Mouse (Mus musculus) mesoderm, embryonic 11.5 days (tissue): ENCODE results near the gene Aldh8a1.

Experiments
- DNase-seq: peaks from one replicate; pipeline ENCODE4 v3.0.0-alpha.2; 2012; ENCODE audit warnings: low read depth, low spot score

Gene Aldh8a1

GRCm38 (mm10) chr10:21376682-21377473, at the start of gene Aldh8a1:
Gene Aldh8a1, plus strand, starts transcription at chr10:21377291.
- DNase-seq: no peak

DNA sequence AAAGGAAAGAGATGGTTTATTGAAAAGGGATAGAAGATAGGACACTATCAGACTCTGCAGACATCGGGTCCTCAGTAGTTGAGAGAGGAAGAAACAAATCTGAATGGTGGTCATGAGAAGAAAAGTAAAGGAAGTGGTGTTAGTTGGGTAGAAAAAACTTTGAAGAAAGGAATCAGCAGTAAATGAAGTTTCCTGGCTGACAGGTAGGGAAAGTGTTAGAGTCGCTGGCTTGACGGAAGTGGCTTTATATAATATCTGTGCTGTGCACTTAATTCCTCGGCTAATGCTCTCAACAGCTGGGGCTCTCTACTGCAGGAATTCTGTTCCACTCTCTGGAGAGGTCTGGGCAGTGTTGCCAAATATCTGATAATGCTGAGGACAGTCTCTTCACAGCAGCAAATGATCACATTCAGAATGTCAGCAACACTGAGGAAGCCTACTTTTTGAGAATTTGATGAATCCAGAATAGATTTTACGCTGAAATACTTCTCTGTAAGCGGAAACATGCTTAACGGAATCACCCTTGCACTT, 49.4 kb upstream of the Aldh8a1 start:
- DNase-seq: no peak

GRCm38 (mm10) chr10:21334349-21335105, 42.6 kb upstream of the Aldh8a1 start:
- no peak for DNase-seq

DNA sequence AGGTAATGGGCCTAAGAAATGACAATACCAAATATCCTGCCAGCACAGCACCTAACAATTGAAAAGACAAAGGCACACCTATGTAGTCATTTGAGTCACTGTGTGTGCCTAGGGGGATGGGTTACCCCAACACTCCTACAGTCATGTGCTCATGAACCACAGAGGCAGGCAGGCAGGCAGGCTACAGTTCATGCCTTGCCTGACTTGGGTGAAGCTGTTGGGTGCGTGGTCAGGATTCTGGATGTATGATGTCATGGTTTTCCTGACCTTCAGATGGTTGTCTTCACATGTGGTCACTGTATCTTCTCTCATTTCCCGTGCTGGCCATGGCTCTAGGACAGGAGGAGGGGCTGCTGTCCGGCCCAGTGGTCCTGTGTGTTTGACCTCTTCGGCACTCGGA, 41.6 kb upstream of the Aldh8a1 start:
- DNase-seq: no peak

DNA sequence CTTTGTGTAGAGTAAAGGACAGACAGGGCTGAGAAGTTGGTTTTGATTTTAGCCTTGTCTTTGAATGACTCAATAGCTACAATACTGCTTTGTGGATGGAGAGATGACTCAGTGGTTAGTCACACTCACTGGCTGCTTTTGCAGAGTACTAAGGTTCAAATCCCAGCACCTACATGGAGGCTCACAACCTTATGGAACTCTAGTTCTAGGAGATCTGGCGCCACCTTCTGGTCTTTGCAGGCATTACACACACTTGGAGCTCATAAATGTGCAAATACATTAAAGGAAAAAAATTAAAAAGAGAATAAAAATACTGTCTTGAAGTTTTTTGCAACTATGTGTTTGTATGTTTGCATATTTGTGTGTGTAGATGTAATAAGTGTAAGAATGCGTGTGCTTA, 39.9 kb upstream of the Aldh8a1 start:
- peak; percentile 23 for DNase-seq

- DNase-seq: no peak
These were observed 35.4 kb upstream of the Aldh8a1 start for GRCm38 (mm10) chr10:21341706-21342105.

DNA sequence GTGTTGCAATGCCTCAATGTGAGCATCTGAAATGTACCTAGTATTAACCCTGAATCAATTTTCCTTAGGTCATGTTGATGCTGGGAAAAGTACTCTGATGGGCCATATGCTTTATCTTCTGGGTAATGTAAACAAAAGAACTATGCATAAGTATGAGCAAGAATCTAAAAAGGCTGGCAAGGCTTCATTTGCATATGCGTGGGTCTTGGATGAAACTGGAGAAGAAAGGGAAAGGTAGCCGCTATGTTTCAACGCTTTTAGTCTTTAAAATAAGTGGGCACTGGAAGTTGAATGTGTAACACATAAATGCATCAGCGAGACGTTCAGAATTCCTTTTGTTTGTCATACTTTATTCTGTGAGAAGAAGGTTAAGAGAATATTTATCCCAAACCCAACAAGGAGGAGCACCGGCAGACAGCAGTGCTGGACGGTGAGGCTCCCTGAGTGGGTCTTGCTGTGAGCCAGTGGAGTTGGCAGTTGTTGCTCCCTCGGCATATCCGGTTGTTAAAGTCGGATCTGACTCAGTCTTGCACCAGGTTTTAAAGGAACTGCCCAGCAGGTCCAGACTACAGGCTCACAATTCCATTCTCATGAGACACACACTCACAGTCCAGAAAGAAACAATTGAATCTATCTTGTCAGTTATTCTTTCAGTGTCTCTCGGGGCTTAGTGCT, 34.6 kb upstream of the Aldh8a1 start:
- no peak for DNase-seq

DNA sequence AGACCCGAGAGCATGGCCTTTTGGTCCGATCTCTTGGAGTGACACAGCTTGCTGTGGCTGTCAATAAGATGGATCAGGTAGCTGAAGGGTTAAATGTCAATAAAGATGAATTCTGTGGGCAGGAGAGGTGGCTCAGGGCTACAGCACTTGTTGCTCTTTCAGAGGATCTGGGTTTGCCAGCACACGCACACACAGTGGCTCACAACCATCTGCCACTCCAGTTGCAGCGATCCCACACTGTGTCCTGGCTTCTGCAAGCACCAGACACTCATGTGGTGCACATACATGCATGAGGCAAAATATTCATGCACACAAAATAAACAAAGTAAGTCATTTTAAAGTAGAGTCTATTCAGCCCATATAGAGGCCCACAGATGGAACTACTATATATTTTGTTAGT, 29.8 kb upstream of the Aldh8a1 start:
- no peak for DNase-seq

- no peak for DNase-seq
These were observed 27.6 kb upstream of the Aldh8a1 start for GRCm38 (mm10) chr10:21349449-21349848.

DNA sequence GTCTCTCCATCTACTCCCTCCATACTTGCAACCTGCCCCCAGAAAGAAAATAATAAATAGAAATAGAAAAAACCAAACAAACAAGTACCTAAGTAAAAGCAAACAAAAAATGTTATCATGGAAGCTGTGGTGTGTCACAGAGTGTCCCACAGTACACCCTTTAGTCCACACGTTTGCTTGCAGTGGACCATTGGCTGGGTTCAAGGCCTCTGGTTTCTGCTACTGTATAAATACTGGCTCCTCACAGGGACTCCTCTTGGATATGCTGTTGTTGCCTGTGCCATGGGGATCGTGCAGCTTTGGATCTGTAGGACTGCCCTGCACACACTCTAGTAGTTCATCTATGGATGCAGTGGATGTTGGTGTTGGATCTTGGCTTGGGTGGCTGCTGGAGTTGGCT, 27.1 kb upstream of the Aldh8a1 start:
- DNase-seq: no peak

- no peak for DNase-seq
These were observed 26.3 kb upstream of the Aldh8a1 start for GRCm38 (mm10) chr10:21350531-21351515.

GRCm38 (mm10) chr10:21351766-21352165, 25.3 kb upstream of the Aldh8a1 start:
- no peak for DNase-seq

- DNase-seq: no peak
These were observed 23.2 kb upstream of the Aldh8a1 start for GRCm38 (mm10) chr10:21353890-21354289.

DNA sequence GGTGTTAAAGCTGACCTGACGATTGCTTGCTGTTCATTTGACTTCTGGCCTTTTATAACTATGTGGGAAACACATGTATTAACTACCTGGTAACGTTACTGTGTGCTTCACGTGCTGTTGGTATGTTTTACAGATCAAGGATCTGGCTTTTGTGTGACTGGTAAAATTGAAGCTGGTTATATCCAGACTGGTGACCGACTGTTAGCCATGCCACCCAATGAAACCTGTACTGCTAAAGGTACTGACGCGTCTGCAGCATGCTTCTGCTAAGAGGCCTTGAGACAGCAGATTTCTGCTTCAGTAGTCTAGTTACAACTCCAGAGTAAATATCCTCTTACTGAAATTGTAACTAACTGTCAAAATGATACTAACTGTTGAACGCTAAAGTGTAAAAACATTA, 22.6 kb upstream of the Aldh8a1 start:
- no peak for DNase-seq

- no peak for DNase-seq
These were observed 19.1 kb upstream of the Aldh8a1 start for GRCm38 (mm10) chr10:21357986-21358385.

- DNase-seq: no peak
These were observed 18.0 kb upstream of the Aldh8a1 start for GRCm38 (mm10) chr10:21359086-21359485.

- DNase-seq: no peak
These were observed 15.2 kb upstream of the Aldh8a1 start for GRCm38 (mm10) chr10:21361871-21362270.

GRCm38 (mm10) chr10:21363297-21363696, 13.8 kb upstream of the Aldh8a1 start:
- DNase-seq: no peak

DNA sequence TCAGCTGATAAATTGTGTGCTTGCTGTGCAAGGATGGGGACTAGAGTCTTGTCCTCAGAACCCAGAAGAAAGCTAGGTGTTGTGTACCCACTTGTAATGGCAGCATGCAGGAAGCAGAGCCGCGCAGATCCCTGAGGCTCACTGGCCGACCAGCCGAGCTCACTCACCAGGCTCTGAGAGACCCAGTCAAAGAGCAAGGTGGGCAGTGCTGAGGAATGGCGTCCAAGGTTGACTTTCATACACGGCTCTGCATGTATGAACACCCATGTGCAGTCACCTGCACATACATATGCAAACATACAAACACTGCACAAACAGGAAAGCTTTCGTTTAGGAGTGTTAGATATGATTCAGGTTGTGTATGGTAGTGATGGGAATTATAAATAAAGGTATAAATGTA, 12.1 kb upstream of the Aldh8a1 start:
- no peak for DNase-seq

- DNase-seq: no peak
These were observed 11.2 kb upstream of the Aldh8a1 start for GRCm38 (mm10) chr10:21365897-21366296.

GRCm38 (mm10) chr10:21366471-21366870, 10.6 kb upstream of the Aldh8a1 start:
- DNase-seq: no peak
